Mouse (Mus musculus) ovary, adult 10 weeks (tissue): Measurements from ENCODE around the gene Tas2r125. TPM values are rescaled to one million over a fixed set of nuclear protein-coding genes. Genes with fewer than 3 reads are reported as not detected.

Experiments
- polyA plus RNA-seq: library from polyadenylated mRNA; stranded (reverse); fragments of 350-450 nt; fragmentation: Illumina TruSeq; extraction: RNeasy Lipid Tissue Mini Kit (QIAGEN cat#74804); gene quantifications from one replicate; pipeline ENCODE4 v1.2.3, GENCODE M21; 2014

Tas2r125 gene
- not detected for polyA plus RNA-seq

GRCm38 (mm10) chr6:132909351-132909750, at the start of gene Tas2r125:
Gene Tas2r125, plus strand, starts transcription at chr6:132909651.

DNA sequence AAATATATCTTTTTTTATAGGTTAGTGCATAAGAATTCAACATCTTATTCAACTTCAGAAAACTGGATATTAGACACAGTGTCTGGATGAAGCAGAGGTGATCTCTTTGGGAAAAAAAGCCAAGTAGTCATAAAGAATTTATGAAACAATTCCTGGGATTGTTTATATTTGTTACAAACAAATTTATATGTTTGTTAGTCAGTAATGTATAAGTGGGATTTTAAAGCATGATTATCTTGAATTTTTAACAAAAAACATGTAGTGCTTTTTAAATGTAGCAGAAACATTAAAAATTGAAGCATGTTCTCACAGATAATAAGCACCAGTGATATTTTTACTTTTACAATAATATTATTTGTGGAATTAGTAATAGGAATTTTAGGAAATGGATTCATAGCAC, 41.7 kb upstream of the Tas2r125 start, which contains the start of gene Tas2r110:
Gene Tas2r110 (plus strand): TSS at position 301 of the 400 bp plus-strand sequence.

DNA sequence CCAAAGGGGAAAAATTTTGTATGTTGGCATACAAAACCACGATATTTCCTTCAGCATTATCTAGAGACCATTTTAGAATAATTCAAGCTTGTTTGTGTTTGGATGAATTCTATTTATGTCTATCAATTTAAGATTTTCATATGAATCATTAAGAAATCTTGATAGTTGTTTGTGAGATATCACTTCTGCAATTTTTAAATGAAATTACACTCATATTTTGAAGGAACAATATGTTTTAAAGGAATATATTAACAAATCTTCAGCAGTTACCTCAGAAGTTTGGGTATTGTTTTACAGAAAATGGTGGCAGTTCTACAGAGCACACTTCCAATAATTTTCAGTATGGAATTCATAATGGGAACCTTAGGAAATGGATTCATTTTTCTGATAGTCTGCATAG, 16.7 kb upstream of the Tas2r125 start, which contains the start of gene Tas2r113:
Gene Tas2r113 (plus strand): TSS at position 301 of the 400 bp plus-strand sequence.

GRCm38 (mm10) chr6:132950802-132951201, 41.4 kb downstream of the Tas2r125 start, which contains the start of gene Tas2r129:
Gene Tas2r129, plus strand, starts transcription at chr6:132951102.

GRCm38 (mm10) chr6:132957819-132958218, 48.4 kb downstream of the Tas2r125 start, which contains the start of gene Tas2r131:
Gene Tas2r131, minus strand, starts transcription at chr6:132957919.

Other genes with a start within 250 kb of the Tas2r125 start
- not detected for gene Tas2r121, start 208.6 kb upstream of the Tas2r125 start, polyA plus RNA-seq
- not detected for gene Tas2r122, start 197.7 kb upstream of the Tas2r125 start, polyA plus RNA-seq
- gene Tas2r115, start 171.6 kb upstream of the Tas2r125 start, polyA plus RNA-seq = not detected
- gene Tas2r124, start 154.9 kb upstream of the Tas2r125 start, polyA plus RNA-seq = not detected
- gene Tas2r102, start 147.5 kb upstream of the Tas2r125 start, polyA plus RNA-seq = not detected
- not detected for gene Tas2r136, start 131.5 kb upstream of the Tas2r125 start, polyA plus RNA-seq
- not detected for gene Tas2r117, start 106.8 kb upstream of the Tas2r125 start, polyA plus RNA-seq
- gene Tas2r123, start 62.5 kb upstream of the Tas2r125 start, polyA plus RNA-seq = not detected
- not detected for gene Tas2r116, start 54.2 kb upstream of the Tas2r125 start, polyA plus RNA-seq
- gene Tas2r110, start 41.6 kb upstream of the Tas2r125 start, polyA plus RNA-seq = not detected
- gene Tas2r113, start 16.6 kb upstream of the Tas2r125 start, polyA plus RNA-seq = not detected
- not detected for gene Tas2r129, start 41.5 kb downstream of the Tas2r125 start, polyA plus RNA-seq
- not detected for gene Tas2r131, start 48.3 kb downstream of the Tas2r125 start, polyA plus RNA-seq
- not detected for gene Tas2r109, start 71.3 kb downstream of the Tas2r125 start, polyA plus RNA-seq
- gene Tas2r103, start 127.5 kb downstream of the Tas2r125 start, polyA plus RNA-seq = not detected
- gene Tas2r140, start 146.2 kb downstream of the Tas2r125 start, polyA plus RNA-seq = not detected
- 315 TPM for gene Smim10l1, start 195.3 kb downstream of the Tas2r125 start, polyA plus RNA-seq